Mouse (Mus musculus) lung, embryonic 14.5 days (tissue): ENCODE results near the gene Fzd2. TPM values are rescaled to one million over a fixed set of nuclear protein-coding genes. Genes with fewer than 3 reads are reported as not detected.

ENCODE experiments used
- ATAC-seq: fragments of 200-750 bp; cut with Nextera tagmentation; 2 replicates; pipeline ENCODE4 v1.8.0; 2017; ENCODE audit warnings: mild to moderate bottlenecking, moderate TSS enrichment, moderate library complexity; ENCODE audit not compliant: insufficient read depth
- DNase-seq: peaks from one replicate; pipeline ENCODE4 v3.0.0-alpha.2; 2015
- H3K27ac ChIP-seq: fragments of 300-500 bp; sonication (generic); 2 replicates; pipeline ENCODE4 v1.5.1; 2014; ENCODE audit warnings: low read depth, mild to moderate bottlenecking, moderate library complexity
- H3K27me3 ChIP-seq: fragments of 300-500 bp; sonication (generic); 2 replicates; pipeline ENCODE4 v1.6.1; 2014; ENCODE audit warnings: low read length, control low read depth; ENCODE audit not compliant: insufficient read depth
- H3K36me3 ChIP-seq: fragments of 300-500 bp; sonication (generic); 2 replicates; pipeline ENCODE4 v1.6.1; 2014; ENCODE audit warnings: control low read depth; ENCODE audit not compliant: insufficient read depth
- H3K4me1 ChIP-seq: fragments of 300-500 bp; sonication (generic); 2 replicates; pipeline ENCODE4 v1.6.1; 2014; ENCODE audit warnings: antibody characterized with exemption, control low read depth; ENCODE audit not compliant: insufficient read depth
- H3K4me2 ChIP-seq: fragments of 300-500 bp; sonication (generic); 2 replicates; pipeline ENCODE4 v1.6.1; 2014; ENCODE audit warnings: mild to moderate bottlenecking
- H3K4me3 ChIP-seq: fragments of 300-500 bp; sonication (generic); 2 replicates; pipeline ENCODE4 v1.5.1; 2014; ENCODE audit warnings: low read depth, low read length
- H3K9ac ChIP-seq: fragments of 300-500 bp; sonication (generic); 2 replicates; pipeline ENCODE4 v1.6.1; 2014
- H3K9me3 ChIP-seq: fragments of 300-500 bp; sonication (generic); 2 replicates; pipeline ENCODE4 v1.6.1; 2016; ENCODE audit warnings: low read depth, low read length, control low read depth
- CTCF ChIP-seq: IDR thresholded peaks from 2 replicates; pipeline ENCODE4 v1.5.1; 2016; ENCODE audit warnings: antibody characterized with exemption, low read depth
- WGBS: fragments of 180-500 bp; shearing (Covaris S2); extraction: QIAGEN DNeasy Blood & Tissue Kit; methylation state at CpG from one replicate; pipeline ENCODE4 v1.1.7; 2014; 5-methylcytosine and 5-hydroxymethylcytosine counted together
- polyA plus RNA-seq: library from polyadenylated mRNA; unstranded; fragments of >200 nt; fragmentation: Nextera tagmentation; extraction: Ambion mirVana; gene quantifications from 2 replicates; pipeline ENCODE4 v1.2.1, GENCODE M21; 2014

Gene Fzd2
- polyA plus RNA-seq, 1 experiment from 2014 or later = 42.9 TPM

- Histone ChIP-seq H3K9ac (no peak overlapping the region), H3K27me3 (no peaks in the 10 kb centered on the region), H3K27ac (no peak overlapping the region), H3K4me3 (no peak overlapping the region), H3K4me2 (no peak overlapping the region), H3K9me3 (no peaks in the 10 kb centered on the region), H3K4me1 (no peaks in the 10 kb centered on the region), H3K36me3 (no peaks in the 10 kb centered on the region)
- TF ChIP-seq CTCF = peak; percentile 72
- no peak; the same call in 1 of the 2 replicates for ATAC-seq
- DNase-seq = peak; percentile 82
- WGBS = 8% methylated on average over 4 of the region's 4 CpGs
Observed at GRCm38 (mm10) chr11:102656326-102656926, 52.2 kb downstream of the Fzd2 start.

DNA sequence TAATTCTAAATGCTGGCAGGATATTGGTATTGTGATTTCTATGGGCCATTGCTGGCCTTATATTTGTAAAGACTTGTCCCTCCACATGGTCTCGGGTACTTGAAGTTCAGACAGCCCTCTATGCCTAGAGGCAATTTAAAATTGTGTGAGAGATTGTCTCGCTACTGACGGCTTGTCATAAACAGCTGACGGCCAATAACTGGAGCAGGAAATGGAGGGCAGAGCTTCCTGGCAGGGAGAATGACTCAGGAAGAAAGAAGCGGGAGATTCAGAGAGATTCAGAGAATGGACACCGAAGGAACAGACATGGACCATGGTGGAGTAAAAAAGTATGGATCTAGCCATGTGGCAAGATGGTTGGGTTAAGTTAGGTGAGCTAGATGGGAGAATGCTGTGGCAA, 52.7 kb downstream of the Fzd2 start:
- ATAC-seq (no peak), DNase-seq (peak; percentile 21)
- Histone ChIP-seq H3K36me3 (no peaks in the 10 kb centered on the region), H3K27ac (no peak overlapping the region), H3K4me1 (no peaks in the 10 kb centered on the region), H3K4me2 (no peak overlapping the region), H3K9me3 (no peaks in the 10 kb centered on the region), H3K9ac (no peak overlapping the region), H3K4me3 (no peak overlapping the region), H3K27me3 (no peaks in the 10 kb centered on the region)
- no peak for TF ChIP-seq CTCF
- 42% methylated on average over 6 of the region's 6 CpGs for WGBS

Other genes with a start within 250 kb of the Fzd2 start
- gene Slc4a1, start 238.2 kb upstream of the Fzd2 start, polyA plus RNA-seq = 6.0 and 6.9 TPM in 2 replicates
- 1.1 and 1.3 TPM in 2 replicates for gene Rundc3a, start 211.0 kb upstream of the Fzd2 start, polyA plus RNA-seq
- gene Slc25a39, start 196.4 kb upstream of the Fzd2 start, polyA plus RNA-seq = 223 and 244 TPM in 2 replicates
- gene Grn, start 174.1 kb upstream of the Fzd2 start, polyA plus RNA-seq = 113 and 116 TPM in 2 replicates
- 7.4 and 8.3 TPM in 2 replicates for gene Fam171a2, start 156.7 kb upstream of the Fzd2 start, polyA plus RNA-seq
- gene Itga2b, start 134.3 kb upstream of the Fzd2 start, polyA plus RNA-seq = 10.1 and 10.7 TPM in 2 replicates
- 47.0 and 49.4 TPM in 2 replicates for gene Gpatch8, start 48.0 kb upstream of the Fzd2 start, polyA plus RNA-seq
- gene Gm11627, start 24.9 kb upstream of the Fzd2 start, polyA plus RNA-seq = 14.3 and 15.3 TPM in 2 replicates
- 0.22 and 0.64 TPM in 2 replicates for gene Meioc, start 59.3 kb downstream of the Fzd2 start, polyA plus RNA-seq
- 44.5 and 46.4 TPM in 2 replicates for gene Ccdc43, start 93.4 kb downstream of the Fzd2 start, polyA plus RNA-seq
- gene Adam11, start 157.0 kb downstream of the Fzd2 start, polyA plus RNA-seq = 5.3 and 5.5 TPM in 2 replicates
- gene Gjc1, start 215.3 kb downstream of the Fzd2 start, polyA plus RNA-seq = 78.1 and 80.7 TPM in 2 replicates
- gene Higd1b, start 231.5 kb downstream of the Fzd2 start, polyA plus RNA-seq = 5.4 and 6.8 TPM in 2 replicates